Mouse (Mus musculus) brain, embryonic 18.5 days (tissue): ENCODE measurements around the gene Zbtb16.

Experiments
- DNase-seq: peaks from one replicate; pipeline ENCODE4 v3.0.0-alpha.2; 2012; ENCODE audit warnings: low read depth, low spot score

The Zbtb16 gene

GRCm38 (mm10) chr9:48826377-48826889 is 9.6 kb downstream of the Zbtb16 start:
- DNase-seq = no peak

GRCm38 (mm10) chr9:48824533-48825130 is 11.4 kb downstream of the Zbtb16 start:
- DNase-seq = no peak

DNA sequence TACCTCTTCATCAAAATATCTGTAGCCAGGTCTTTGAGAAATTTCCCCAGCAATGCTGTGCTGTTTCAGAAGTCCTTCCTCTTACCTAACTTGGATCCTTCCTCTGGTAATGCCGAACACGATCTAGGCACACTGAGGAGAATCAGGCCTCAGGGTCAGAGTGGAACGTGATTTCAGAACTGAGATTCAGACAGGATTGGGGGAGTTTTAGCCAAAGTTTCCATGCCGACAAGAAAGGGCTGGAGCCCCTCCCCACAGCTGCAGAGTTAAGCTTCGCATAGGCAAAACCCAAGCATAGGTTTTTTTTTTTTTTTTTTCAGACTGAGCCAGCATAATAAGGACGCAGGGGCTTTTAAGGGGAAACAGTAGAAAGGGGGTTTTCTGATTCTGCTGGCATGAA is 12.2 kb downstream of the Zbtb16 start:
- DNase-seq = no peak

- DNase-seq = no peak
These were observed 12.7 kb downstream of the Zbtb16 start for GRCm38 (mm10) chr9:48823319-48823705.

DNA sequence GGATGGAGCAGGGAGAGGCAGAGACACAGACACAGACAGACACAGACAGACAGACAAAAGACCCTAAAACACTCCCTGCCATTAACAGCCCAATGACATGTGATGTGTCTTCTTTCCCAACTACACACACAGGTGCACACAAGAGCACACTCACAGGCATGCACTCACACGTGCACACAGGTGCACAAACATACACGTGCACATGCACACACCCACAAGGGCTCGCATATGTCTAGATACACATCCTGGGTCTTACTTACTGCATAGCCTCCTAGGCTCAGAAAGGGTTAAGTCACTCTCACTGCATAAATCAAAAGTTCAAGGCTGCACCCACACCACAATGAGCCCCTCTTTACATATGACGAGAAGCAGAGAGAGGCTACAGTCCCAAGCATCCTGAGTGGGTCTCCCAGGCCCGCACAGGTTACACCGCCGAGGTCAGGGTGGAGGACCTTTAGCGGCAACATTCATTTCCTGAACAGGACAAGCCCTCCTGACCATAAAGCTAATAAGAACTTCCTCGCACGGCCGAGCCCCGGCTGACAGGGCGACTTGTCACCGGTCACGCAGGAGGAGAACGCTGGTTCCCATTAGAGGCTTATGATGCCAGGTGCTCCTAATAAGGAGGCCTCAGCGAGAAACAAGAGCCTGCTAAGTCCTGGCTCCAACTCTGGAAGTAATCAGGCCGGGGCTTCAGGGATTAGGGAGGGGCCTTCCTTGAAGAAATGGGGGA is 13.3 kb downstream of the Zbtb16 start:
- DNase-seq = no peak

GRCm38 (mm10) chr9:48821916-48822585 is 14.0 kb downstream of the Zbtb16 start:
- no peak for DNase-seq

GRCm38 (mm10) chr9:48821431-48821830 is 14.6 kb downstream of the Zbtb16 start:
- no peak for DNase-seq

- DNase-seq = no peak
These were observed 15.2 kb downstream of the Zbtb16 start for GRCm38 (mm10) chr9:48820791-48821190.

- DNase-seq = no peak
These were observed 16.3 kb downstream of the Zbtb16 start for GRCm38 (mm10) chr9:48819695-48820094.

GRCm38 (mm10) chr9:48819137-48819536 is 16.9 kb downstream of the Zbtb16 start:
- no peak for DNase-seq

DNA sequence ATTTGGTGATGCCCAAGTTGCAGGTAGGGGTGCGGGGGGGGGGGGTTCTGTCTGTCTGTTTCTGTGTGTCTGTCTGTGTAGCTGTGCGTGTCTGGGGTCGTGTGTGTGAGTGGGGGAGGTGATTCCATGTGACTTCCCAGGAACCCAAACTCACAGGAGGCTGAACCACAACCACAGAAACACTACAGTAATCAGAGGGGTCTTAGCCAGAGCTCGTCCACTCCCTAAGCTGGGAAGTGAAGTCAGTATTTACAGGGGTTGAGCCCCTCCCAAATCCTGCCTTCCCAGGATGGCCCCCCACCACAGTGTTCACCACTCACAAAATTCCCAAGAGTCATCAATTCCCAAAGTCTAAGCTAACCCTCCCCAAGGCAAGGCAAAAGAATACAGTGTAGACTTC is 18.1 kb downstream of the Zbtb16 start:
- no peak for DNase-seq

- no peak for DNase-seq
These were observed 18.6 kb downstream of the Zbtb16 start for GRCm38 (mm10) chr9:48817399-48817793.

GRCm38 (mm10) chr9:48816678-48817398 is 19.2 kb downstream of the Zbtb16 start:
- DNase-seq = no peak

DNA sequence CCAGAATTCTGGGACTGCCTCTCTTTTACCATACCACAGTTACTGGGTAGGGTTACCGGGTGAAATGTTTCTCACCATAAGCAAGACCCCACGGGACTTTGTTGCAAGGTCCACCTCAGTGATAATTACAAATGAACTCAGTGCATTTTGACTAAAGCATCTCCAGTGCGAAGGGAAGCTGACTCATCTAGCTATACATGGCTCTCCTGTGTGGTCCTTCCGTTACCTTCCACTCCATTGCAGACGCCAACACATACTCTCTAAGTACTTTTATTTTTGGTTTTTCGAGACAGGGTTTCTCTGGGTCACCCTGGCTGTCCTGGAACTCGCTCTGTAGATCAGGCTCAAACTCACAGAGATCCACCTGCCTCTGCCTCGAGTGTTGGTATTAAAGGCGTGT is 19.9 kb downstream of the Zbtb16 start:
- DNase-seq = no peak

DNA sequence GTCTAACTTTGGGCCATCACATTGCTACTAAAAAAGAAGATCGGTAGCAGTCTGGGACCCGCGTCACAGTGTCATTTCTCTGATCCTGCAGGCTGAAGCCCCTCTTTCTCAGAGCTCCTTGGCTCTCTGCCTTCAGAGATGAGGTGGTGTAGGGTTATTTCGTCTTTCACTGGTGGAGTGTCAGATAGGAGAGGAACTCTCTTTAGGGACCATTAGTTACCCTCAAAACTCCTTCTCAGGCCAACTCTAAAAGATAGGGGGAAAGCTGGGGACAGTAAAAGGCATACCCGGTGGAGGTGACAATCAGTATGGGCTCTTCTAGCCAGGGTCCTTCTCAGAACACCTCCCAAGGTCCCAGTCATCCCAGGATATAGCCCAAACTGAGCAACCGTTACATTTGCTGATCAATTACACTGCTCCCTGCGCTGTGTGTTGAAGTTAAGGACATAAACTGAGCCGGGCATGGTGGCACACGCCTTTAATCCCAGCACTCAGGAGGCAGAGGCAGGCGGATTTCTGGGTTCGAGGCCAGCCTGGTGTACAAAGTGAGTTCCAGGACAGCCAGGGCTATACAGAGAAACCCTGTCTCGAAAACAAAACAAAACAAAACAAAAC is 21.0 kb downstream of the Zbtb16 start:
- DNase-seq = no peak

DNA sequence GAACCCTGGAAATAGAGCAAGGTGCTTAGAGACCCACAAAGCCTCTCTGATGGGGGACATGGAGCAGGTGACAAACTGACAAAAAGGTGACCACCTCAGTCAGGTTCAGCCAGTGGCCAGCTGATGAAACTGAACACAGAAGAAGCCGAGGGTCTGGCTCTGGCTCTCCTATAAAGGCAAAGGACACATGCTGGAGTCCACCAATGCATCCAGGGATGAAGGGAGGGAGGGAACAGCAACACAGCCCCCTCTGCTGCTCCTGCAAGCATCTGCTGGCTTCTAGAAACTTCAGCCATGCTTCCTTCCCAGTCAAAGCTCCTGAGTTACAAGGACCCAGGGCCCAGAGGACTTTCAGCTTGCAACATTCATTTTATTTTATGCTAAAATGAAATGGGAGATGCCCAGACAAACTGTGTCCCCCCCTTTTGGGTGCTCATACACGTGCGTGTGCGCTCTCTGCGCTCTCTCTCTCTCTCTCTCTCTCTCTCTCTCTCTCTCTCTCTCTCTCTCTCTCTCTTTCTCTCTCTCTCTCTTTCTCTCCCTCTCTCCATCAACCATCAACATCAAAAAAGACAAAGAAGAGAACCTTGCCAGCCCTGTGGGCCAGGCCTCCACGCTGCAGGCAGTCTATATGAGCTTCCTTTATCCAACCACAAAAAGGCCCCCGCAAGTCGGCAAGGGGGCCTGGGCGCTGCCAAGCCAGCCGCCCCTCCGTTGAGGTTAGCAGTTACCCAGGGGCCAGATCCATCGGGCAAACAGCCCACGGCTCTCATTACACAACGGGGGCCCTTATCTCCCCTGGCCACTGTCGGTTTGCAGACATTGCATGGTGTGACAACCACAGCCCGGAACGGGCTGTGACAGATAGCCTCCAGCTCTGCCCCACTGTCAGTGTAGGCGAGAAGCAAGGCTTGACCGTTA is 21.8 kb downstream of the Zbtb16 start:
- DNase-seq = no peak

GRCm38 (mm10) chr9:48812352-48812751 is 23.7 kb downstream of the Zbtb16 start:
- no peak for DNase-seq

DNA sequence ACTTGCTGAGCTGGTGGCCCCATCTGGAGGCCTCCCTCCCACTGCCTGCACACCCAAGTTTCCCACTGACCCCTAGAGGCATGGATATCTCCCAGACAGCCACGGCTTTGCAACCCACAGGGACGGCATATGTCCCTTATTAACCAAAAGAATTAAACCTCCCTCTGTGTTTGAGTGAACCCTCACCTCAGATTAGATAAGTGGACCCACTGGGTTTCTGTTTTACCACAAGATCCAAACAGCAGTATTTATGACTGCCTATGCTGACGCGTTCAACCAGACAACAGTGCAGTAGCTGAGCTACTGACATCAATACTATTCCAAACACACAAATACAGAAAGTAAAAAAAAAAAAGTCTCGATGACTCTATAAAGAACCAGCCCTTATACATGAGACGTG is 29.4 kb downstream of the Zbtb16 start:
- DNase-seq = no peak

DNA sequence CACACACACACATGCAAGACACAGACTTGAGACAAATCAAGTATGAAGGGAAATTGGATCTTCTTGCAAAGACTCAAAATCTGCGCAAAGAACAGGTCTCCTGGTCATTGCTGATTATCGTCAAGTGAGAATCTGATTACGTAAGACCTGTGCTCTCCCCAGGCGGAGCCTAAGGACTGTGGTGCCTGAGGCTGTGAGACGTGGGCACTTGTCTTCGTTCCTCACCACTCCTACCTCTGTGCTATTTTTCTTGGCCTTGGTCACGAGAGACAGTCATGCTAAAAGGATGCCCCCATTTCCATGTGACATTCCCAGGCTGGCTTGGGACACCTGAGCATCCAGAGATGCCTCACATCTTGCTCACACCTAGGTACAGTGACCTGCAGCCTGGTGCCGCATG is 30.2 kb downstream of the Zbtb16 start:
- no peak for DNase-seq

- DNase-seq = no peak
These were observed 31.5 kb downstream of the Zbtb16 start for GRCm38 (mm10) chr9:48804509-48804908.
